Mouse (Mus musculus): ENCODE data around the gene Ap3s2. TPM values are rescaled to one million over a fixed set of nuclear protein-coding genes. Genes with fewer than 3 reads are reported as not detected.

Gene Ap3s2
- polyA plus RNA-seq, 1 experiment from 2014 or later, result 41.3 TPM

Small RNAs within 50 kb of the gene (microRNA-seq; reads per million reads assigned to microRNA genes)
- gene Gm24541, result not detected

Other genes with a start within 250 kb of the Ap3s2 start
- gene Kif7, start 204.9 kb downstream of the Ap3s2 start, polyA plus RNA-seq (2016; fragmentation: Nextera tagmentation; extraction: Ambion mirVana), result 3.8 and 5.2 TPM in 2 replicates
- gene Plin1, start 187.7 kb downstream of the Ap3s2 start, polyA plus RNA-seq (2016; fragmentation: Nextera tagmentation; extraction: Ambion mirVana), result not detected in 2 replicates
- gene Pex11a, start 177.5 kb downstream of the Ap3s2 start, polyA plus RNA-seq (2016; fragmentation: Nextera tagmentation; extraction: Ambion mirVana), result 5.7 and 8.8 TPM in 2 replicates
- gene Wdr93, start 177.5 kb downstream of the Ap3s2 start, polyA plus RNA-seq (2016; fragmentation: Nextera tagmentation; extraction: Ambion mirVana), result 4.7 and 10.0 TPM in 2 replicates
- gene Mesp1, start 126.9 kb downstream of the Ap3s2 start, polyA plus RNA-seq (2016; fragmentation: Nextera tagmentation; extraction: Ambion mirVana), result 0.16 and 0.30 TPM in 2 replicates
- 0.21 and 0.48 TPM in 2 replicates for gene Mesp2, start 109.9 kb downstream of the Ap3s2 start, polyA plus RNA-seq (2016; fragmentation: Nextera tagmentation; extraction: Ambion mirVana)
- 6.8 and 8.3 TPM in 2 replicates for gene Anpep, start 59.6 kb downstream of the Ap3s2 start, polyA plus RNA-seq (2016; fragmentation: Nextera tagmentation; extraction: Ambion mirVana)
- gene Arpin, start 14.7 kb upstream of the Ap3s2 start, polyA plus RNA-seq (2016; fragmentation: Nextera tagmentation; extraction: Ambion mirVana), result 26.0 and 30.0 TPM in 2 replicates
- gene Zfp710, start 104.2 kb upstream of the Ap3s2 start, polyA plus RNA-seq (2016; fragmentation: Nextera tagmentation; extraction: Ambion mirVana), result 14.8 and 20.8 TPM in 2 replicates
- gene Idh2, start 194.7 kb upstream of the Ap3s2 start, polyA plus RNA-seq (2016; fragmentation: Nextera tagmentation; extraction: Ambion mirVana), result 830 and 1,266 TPM in 2 replicates